Mouse (Mus musculus): ENCODE measurements around the gene Nfia. TPM values are rescaled to one million over a fixed set of nuclear protein-coding genes. Genes with fewer than 3 reads are reported as not detected.
A peak's percentile ranks its signal among the peaks of the same experiment; 100 is the strongest.

The Nfia gene
- polyA plus RNA-seq, 1 experiment from 2014 or later, result 54.3 TPM

- Histone ChIP-seq H3K4me3 (ENCODE audit: control insufficient read depth in 1 of 2, insufficient read depth in 1 of 2, low read depth in 1 of 2, low read length in 2 of 2) (no peak overlapping the region), H3K27ac (replicated peaks in 1 of 2; ENCODE audit: control insufficient read depth in 1 of 2, insufficient read depth in 1 of 2, low read depth in 2 of 2, low read length in 2 of 2) (no peak overlapping the region), H3K9ac (ENCODE audit: low read length) (no peak overlapping the region), H3K36me3 (ENCODE audit: control insufficient read depth, insufficient read depth, low read length) (peaks cover 50% of the 10 kb centered on the region), H3K9me3 (ENCODE audit: control insufficient read depth, low read length) (no peaks in the 10 kb centered on the region), H3K4me2 (ENCODE audit: low read length) (no peak overlapping the region), H3K4me1 (ENCODE audit: control insufficient read depth in 2 of 2, insufficient read depth in 2 of 2, low read length in 2 of 2) (peaks cover 4 to 8% of the 10 kb centered on the region in 2 experiments; a peak in 3 of 4 replicates), H3K27me3 (ENCODE audit: control insufficient read depth, insufficient read depth, low read length) (no peaks in the 10 kb centered on the region)
- no peak for ATAC-seq (ENCODE audit: insufficient number of reproducible peaks, insufficient read depth, low FRiP score, low read depth)
- WGBS, result 78% methylated on average over 4 of the region's 4 CpGs
Observed at GRCm38 (mm10) chr4:97794865-97795264, 22.3 kb downstream of the Nfia start.

DNA sequence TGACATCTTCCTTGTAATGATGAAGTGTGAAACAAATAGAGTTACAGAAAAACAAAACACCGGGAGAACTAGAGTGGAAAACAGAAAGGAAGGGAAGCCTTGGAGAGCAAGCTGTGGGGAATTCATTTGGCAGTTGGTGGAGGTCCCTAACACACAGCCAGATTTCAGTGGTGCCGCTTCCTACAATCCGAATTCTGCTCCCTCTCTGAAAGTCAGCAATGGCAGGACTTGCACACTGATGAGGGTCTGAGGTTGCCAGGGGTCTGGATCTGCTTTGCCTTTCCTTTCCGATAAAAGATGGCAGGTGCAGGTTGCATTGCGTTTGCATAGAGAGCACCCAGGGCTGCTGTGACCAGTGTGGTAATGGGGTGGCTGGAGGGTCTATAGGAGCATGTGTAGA is 23.4 kb downstream of the Nfia start:
- Histone ChIP-seq H3K4me1 (ENCODE audit: control insufficient read depth in 2 of 2, insufficient read depth in 2 of 2, low read length in 2 of 2) (peaks cover 4 to 8% of the 10 kb centered on the region in 2 experiments; a peak in 3 of 4 replicates), H3K9ac (ENCODE audit: low read length) (no peak overlapping the region), H3K27me3 (ENCODE audit: control insufficient read depth, insufficient read depth, low read length) (no peaks in the 10 kb centered on the region), H3K36me3 (ENCODE audit: control insufficient read depth, insufficient read depth, low read length) (peaks cover 50% of the 10 kb centered on the region), H3K9me3 (ENCODE audit: control insufficient read depth, low read length) (no peaks in the 10 kb centered on the region), H3K4me3 (ENCODE audit: control insufficient read depth in 1 of 2, insufficient read depth in 1 of 2, low read depth in 1 of 2, low read length in 2 of 2) (no peak overlapping the region), H3K27ac (replicated peaks in 1 of 2; ENCODE audit: control insufficient read depth in 1 of 2, insufficient read depth in 1 of 2, low read depth in 2 of 2, low read length in 2 of 2) (no peak overlapping the region), H3K4me2 (ENCODE audit: low read length) (no peak overlapping the region)
- ATAC-seq (ENCODE audit: insufficient number of reproducible peaks, insufficient read depth, low FRiP score, low read depth), result no peak
- WGBS, result 83% methylated on average over 5 of the region's 5 CpGs

GRCm38 (mm10) chr4:97796505-97796904 is 24.0 kb downstream of the Nfia start:
- H3K27me3 ChIP-seq (ENCODE audit: control insufficient read depth, insufficient read depth, low read length), result no peaks in the 10 kb centered on the region
- H3K4me2 ChIP-seq (ENCODE audit: low read length), result no peak overlapping the region
- H3K27ac ChIP-seq (replicated peaks in 1 of 2; ENCODE audit: control insufficient read depth in 1 of 2, insufficient read depth in 1 of 2, low read depth in 2 of 2, low read length in 2 of 2), result no peak overlapping the region
- H3K4me1 ChIP-seq (ENCODE audit: control insufficient read depth in 2 of 2, insufficient read depth in 2 of 2, low read length in 2 of 2), result peaks cover 4 to 8% of the 10 kb centered on the region in 2 experiments; a peak in 3 of 4 replicates
- no peak overlapping the region for H3K4me3 ChIP-seq (ENCODE audit: control insufficient read depth in 1 of 2, insufficient read depth in 1 of 2, low read depth in 1 of 2, low read length in 2 of 2)
- WGBS, result 76% methylated on average over 10 of the region's 10 CpGs
- no peaks in the 10 kb centered on the region for H3K9me3 ChIP-seq (ENCODE audit: control insufficient read depth, low read length)
- H3K36me3 ChIP-seq (ENCODE audit: control insufficient read depth, insufficient read depth, low read length), result peaks cover 52% of the 10 kb centered on the region
- no peak for ATAC-seq (ENCODE audit: insufficient number of reproducible peaks, insufficient read depth, low FRiP score, low read depth)
- no peak overlapping the region for H3K9ac ChIP-seq (ENCODE audit: low read length)

GRCm38 (mm10) chr4:97803791-97804190 is 31.3 kb downstream of the Nfia start:
- Histone ChIP-seq H3K4me1 (ENCODE audit: control insufficient read depth in 2 of 2, insufficient read depth in 2 of 2, low read length in 2 of 2) (peaks cover 0 to 8% of the 10 kb centered on the region in 2 experiments; a peak in 2 of 4 replicates), H3K4me3 (ENCODE audit: control insufficient read depth in 1 of 2, insufficient read depth in 1 of 2, low read depth in 1 of 2, low read length in 2 of 2) (no peak overlapping the region), H3K9ac (ENCODE audit: low read length) (no peak overlapping the region), H3K36me3 (ENCODE audit: control insufficient read depth, insufficient read depth, low read length) (peaks cover 27% of the 10 kb centered on the region), H3K4me2 (ENCODE audit: low read length) (no peak overlapping the region), H3K27ac (replicated peaks in 1 of 2; ENCODE audit: control insufficient read depth in 1 of 2, insufficient read depth in 1 of 2, low read depth in 2 of 2, low read length in 2 of 2) (no peak overlapping the region), H3K27me3 (ENCODE audit: control insufficient read depth, insufficient read depth, low read length) (no peaks in the 10 kb centered on the region), H3K9me3 (ENCODE audit: control insufficient read depth, low read length) (no peaks in the 10 kb centered on the region)
- ATAC-seq (ENCODE audit: insufficient number of reproducible peaks, insufficient read depth, low FRiP score, low read depth), result no peak
- 78% methylated on average over 3 of the region's 3 CpGs for WGBS

DNA sequence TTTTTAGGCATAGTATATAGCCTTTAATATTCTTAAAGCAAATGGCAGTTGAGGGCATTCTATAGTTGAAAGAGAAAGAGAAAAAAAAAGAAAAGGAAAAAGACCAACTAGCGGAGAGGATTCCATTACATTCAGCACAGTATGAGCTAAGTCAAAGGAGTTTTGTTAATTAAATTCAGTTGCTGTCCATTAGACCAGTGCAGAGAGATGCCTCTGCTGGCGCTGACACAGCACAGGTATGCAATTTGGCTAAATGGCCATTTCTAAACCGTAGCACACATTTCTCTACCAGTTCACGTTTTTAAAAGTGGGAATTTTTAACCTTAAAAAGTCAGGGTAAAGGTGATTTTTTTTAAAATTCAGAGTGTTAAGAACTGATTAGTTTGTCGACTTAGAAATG is 32.1 kb downstream of the Nfia start:
- peaks cover 24% of the 10 kb centered on the region for H3K36me3 ChIP-seq (ENCODE audit: control insufficient read depth, insufficient read depth, low read length)
- peaks cover 3 to 15% of the 10 kb centered on the region in 2 experiments for H3K4me1 ChIP-seq (ENCODE audit: control insufficient read depth in 2 of 2, insufficient read depth in 2 of 2, low read length in 2 of 2)
- no peak overlapping the region for H3K4me3 ChIP-seq (ENCODE audit: control insufficient read depth in 1 of 2, insufficient read depth in 1 of 2, low read depth in 1 of 2, low read length in 2 of 2)
- no peaks in the 10 kb centered on the region for H3K27me3 ChIP-seq (ENCODE audit: control insufficient read depth, insufficient read depth, low read length)
- ATAC-seq (ENCODE audit: insufficient number of reproducible peaks, insufficient read depth, low FRiP score, low read depth), result no peak
- no peaks in the 10 kb centered on the region for H3K9me3 ChIP-seq (ENCODE audit: control insufficient read depth, low read length)
- H3K9ac ChIP-seq (ENCODE audit: low read length), result no peak overlapping the region
- WGBS, result 82% methylated on average over 5 of the region's 5 CpGs
- no peak overlapping the region for H3K27ac ChIP-seq (replicated peaks in 1 of 2; ENCODE audit: control insufficient read depth in 1 of 2, insufficient read depth in 1 of 2, low read depth in 2 of 2, low read length in 2 of 2)
- no peak overlapping the region for H3K4me2 ChIP-seq (ENCODE audit: low read length)

- no peaks in the 10 kb centered on the region for H3K9me3 ChIP-seq (ENCODE audit: control insufficient read depth, low read length)
- peak overlapping the region in 1 of 2 experiments; percentile 30; a peak in 1 of 4 replicates for H3K27ac ChIP-seq (replicated peaks in 1 of 2; ENCODE audit: control insufficient read depth in 1 of 2, insufficient read depth in 1 of 2, low read depth in 2 of 2, low read length in 2 of 2)
- no peaks in the 10 kb centered on the region for H3K27me3 ChIP-seq (ENCODE audit: control insufficient read depth, insufficient read depth, low read length)
- H3K36me3 ChIP-seq (ENCODE audit: control insufficient read depth, insufficient read depth, low read length), result peaks cover 26% of the 10 kb centered on the region
- 29% methylated on average over 2 of the region's 2 CpGs for WGBS
- H3K9ac ChIP-seq (ENCODE audit: low read length), result no peak overlapping the region
- ATAC-seq (ENCODE audit: insufficient number of reproducible peaks, insufficient read depth, low FRiP score, low read depth), result no peak
- H3K4me3 ChIP-seq (ENCODE audit: control insufficient read depth in 1 of 2, insufficient read depth in 1 of 2, low read depth in 1 of 2, low read length in 2 of 2), result no peak overlapping the region
- no peak overlapping the region for H3K4me2 ChIP-seq (ENCODE audit: low read length)
- H3K4me1 ChIP-seq (ENCODE audit: control insufficient read depth in 2 of 2, insufficient read depth in 2 of 2, low read length in 2 of 2), result peaks cover 4 to 21% of the 10 kb centered on the region in 2 experiments
Observed at GRCm38 (mm10) chr4:97805255-97805654, 32.7 kb downstream of the Nfia start.

GRCm38 (mm10) chr4:97805896-97806808 is 33.6 kb downstream of the Nfia start:
- H3K4me3 ChIP-seq (ENCODE audit: control insufficient read depth in 1 of 2, insufficient read depth in 1 of 2, low read depth in 1 of 2, low read length in 2 of 2), result no peak overlapping the region
- no peak overlapping the region for H3K9ac ChIP-seq (ENCODE audit: low read length)
- peaks cover 19% of the 10 kb centered on the region for H3K36me3 ChIP-seq (ENCODE audit: control insufficient read depth, insufficient read depth, low read length)
- H3K4me1 ChIP-seq (ENCODE audit: control insufficient read depth in 2 of 2, insufficient read depth in 2 of 2, low read length in 2 of 2), result peaks cover 4 to 26% of the 10 kb centered on the region in 2 experiments
- no peak overlapping the region for H3K4me2 ChIP-seq (ENCODE audit: low read length)
- ATAC-seq (ENCODE audit: insufficient number of reproducible peaks, insufficient read depth, low FRiP score, low read depth), result no peak
- 63% methylated on average over 7 of the region's 7 CpGs for WGBS
- no peaks in the 10 kb centered on the region for H3K9me3 ChIP-seq (ENCODE audit: control insufficient read depth, low read length)
- peak overlapping the region in 1 of 2 experiments; percentile 30; a peak in 1 of 4 replicates for H3K27ac ChIP-seq (replicated peaks in 1 of 2; ENCODE audit: control insufficient read depth in 1 of 2, insufficient read depth in 1 of 2, low read depth in 2 of 2, low read length in 2 of 2)
- H3K27me3 ChIP-seq (ENCODE audit: control insufficient read depth, insufficient read depth, low read length), result no peaks in the 10 kb centered on the region

Data from heart, embryonic 14.5 days (tissue).